Mouse (Mus musculus) lung, adult 2 months (tissue): ENCODE results near the gene Ddx31.

Experiments used
- CTCF ChIP-seq: fragments of 200-500 bp; IDR thresholded peaks from 2 replicates; pipeline ENCODE4 v1.5.1; 2011; ENCODE audit warnings: mild to moderate bottlenecking, low read length, control low read depth; ENCODE audit not compliant: insufficient read depth
- POLR2A ChIP-seq: fragments of 200-500 bp; IDR thresholded peaks from 2 replicates; pipeline ENCODE4 v1.6.1; 2011; ENCODE audit warnings: low read depth, mild to moderate bottlenecking, control low read depth, low read length, borderline replicate concordance; ENCODE audit errors: extremely low read depth

DNA sequence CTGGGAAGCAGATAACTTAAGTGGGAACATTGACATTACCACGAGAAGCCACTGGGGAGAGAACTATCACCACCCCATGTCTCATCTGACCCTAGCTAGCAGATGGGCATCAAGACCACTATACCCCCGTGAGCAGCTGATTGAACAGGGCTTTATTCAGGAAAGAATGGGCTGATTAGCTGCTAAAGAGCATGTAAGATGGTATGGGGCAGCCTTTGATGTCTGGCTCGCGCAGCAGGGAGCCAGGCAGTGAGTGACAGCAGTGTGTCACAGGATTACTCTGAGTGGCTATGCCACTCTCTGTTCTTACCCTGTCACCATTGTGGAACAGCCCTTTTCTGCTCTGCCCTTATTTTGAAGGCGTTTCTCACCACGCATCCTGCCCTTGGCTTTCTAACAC is 53.3 kb downstream of the Ddx31 start:
- TF ChIP-seq CTCF, result no peak
- TF ChIP-seq POLR2A, result no peak
